8 mouse cellular contexts compared by ENCODE assay signal in the genomic region with DNA sequence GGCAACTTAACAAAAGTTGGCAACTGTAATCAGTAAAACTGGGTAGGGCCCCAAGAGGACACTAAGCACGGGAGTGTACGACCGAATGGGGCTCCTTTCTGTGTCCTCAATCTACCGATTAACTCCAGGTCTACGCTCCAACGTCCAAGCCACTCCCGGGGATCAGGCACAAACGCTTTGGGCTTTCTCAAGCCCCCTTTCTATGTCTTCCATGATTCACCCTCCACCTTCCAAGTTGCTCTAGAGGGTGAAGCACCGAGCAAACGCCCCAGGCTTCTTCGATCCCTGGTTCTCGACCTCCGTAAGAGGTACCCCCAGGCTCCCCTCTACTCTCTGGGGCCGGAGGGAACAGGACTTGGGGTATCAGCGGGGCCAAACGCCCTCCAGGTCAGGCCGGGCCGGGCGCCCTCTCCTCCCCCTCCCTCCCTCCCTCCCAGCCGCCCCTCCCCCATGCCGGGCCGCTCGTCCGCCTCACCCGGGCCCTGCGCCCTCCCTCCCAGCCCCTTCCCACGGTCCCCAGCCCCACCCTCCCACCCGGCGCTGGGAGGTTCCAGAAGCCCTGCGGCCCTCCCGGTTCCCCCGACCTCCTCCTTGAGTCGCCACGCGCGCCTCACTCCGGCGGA. TPM values are rescaled to one million over a fixed set of nuclear protein-coding genes. Genes with fewer than 3 reads are reported as not detected.
DNase-seq lines count a peak whose midpoint lies in the region; ATAC-seq and TF ChIP-seq lines count a peak whose summit lies in the region.

No protein-coding gene starts in this region.

- no peak for TF ChIP-seq POLR2A in kidney, adult 2 months (IDR thresholded peaks at IDR 0.05; ENCODE audit: low read depth, low read length)

- H3K4me3 ChIP-seq in kidney, adult 2 months (ENCODE audit: insufficient read depth, low read depth, low read length), result peak overlapping the region; percentile 72
- H3K4me3 ChIP-seq in G1E (ENCODE audit: low read depth, low read length), result peak overlapping the region; percentile 83
- peak overlapping the region; percentile 79 for H3K4me3 ChIP-seq in heart, embryonic 16.5 days (ENCODE audit: low read length)
- peak overlapping the region; percentile 76 for H3K4me3 ChIP-seq in limb, embryonic 15.5 days
- peak overlapping the region; percentile 76 for H3K4me3 ChIP-seq in midbrain, embryonic 16.5 days (ENCODE audit: low read depth, low read length)

- peaks cover 12% of the 10 kb centered on the region; the same call in 1 of the 2 replicates for H3K4me1 ChIP-seq in kidney, adult 2 months (ENCODE audit: control insufficient read depth, insufficient read depth, low read length)
- peaks cover 49% of the 10 kb centered on the region for H3K4me1 ChIP-seq in G1E (ENCODE audit: insufficient read depth, low read depth, low read length)
- peaks cover 20% of the 10 kb centered on the region for H3K4me1 ChIP-seq in heart, embryonic 16.5 days (ENCODE audit: control insufficient read depth, insufficient read depth, low read length)
- H3K4me1 ChIP-seq in limb, embryonic 15.5 days, result peaks cover 12% of the 10 kb centered on the region
- H3K4me1 ChIP-seq in midbrain, embryonic 16.5 days (ENCODE audit: control insufficient read depth, insufficient read depth, low read length), result peaks cover 21% of the 10 kb centered on the region

- H3K9ac ChIP-seq in heart, embryonic 16.5 days (ENCODE audit: low read length), result peak overlapping the region; percentile 89
- H3K9ac ChIP-seq in limb, embryonic 15.5 days, result peak overlapping the region; percentile 90
- peak overlapping the region; percentile 93 for H3K9ac ChIP-seq in midbrain, embryonic 16.5 days (ENCODE audit: low read depth, low read length)

- peak; percentile 25 for DNase-seq in kidney, adult 2 months
- DNase-seq in kidney, postnatal 14 days, result no peak
- DNase-seq in G1E (ENCODE audit: low spot score), result peak; percentile 58
- DNase-seq in embryo, embryonic 11 days, result peak; percentile 78

- H3K9me3 ChIP-seq in G1E (replicated peaks), result no peaks in the 10 kb centered on the region
- no peaks in the 10 kb centered on the region for H3K9me3 ChIP-seq in heart, embryonic 16.5 days (replicated peaks; ENCODE audit: control insufficient read depth, low read length)
- H3K9me3 ChIP-seq in limb, embryonic 15.5 days, result no peaks in the 10 kb centered on the region
- no peaks in the 10 kb centered on the region for H3K9me3 ChIP-seq in midbrain, embryonic 16.5 days (replicated peaks; ENCODE audit: control insufficient read depth, low read length, poor library complexity, severe bottlenecking)

- H3K27me3 ChIP-seq in kidney, adult 2 months (replicated peaks; ENCODE audit: control insufficient read depth, insufficient read depth, low read length), result no peaks in the 10 kb centered on the region
- H3K27me3 ChIP-seq in G1E (ENCODE audit: insufficient read depth, low read length), result no peaks in the 10 kb centered on the region
- H3K27me3 ChIP-seq in heart, embryonic 16.5 days (ENCODE audit: control insufficient read depth, insufficient read depth, low read length), result no peaks in the 10 kb centered on the region
- H3K27me3 ChIP-seq in limb, embryonic 15.5 days, result no peaks in the 10 kb centered on the region
- no peaks in the 10 kb centered on the region for H3K27me3 ChIP-seq in midbrain, embryonic 16.5 days (ENCODE audit: control insufficient read depth, insufficient read depth, low read depth, low read length)

- no peak for ATAC-seq in G1E (ENCODE audit: extremely low read depth, insufficient number of reproducible peaks, low FRiP score, poor library complexity, severe bottlenecking)
- ATAC-seq in heart, embryonic 16.5 days (replicated peaks; ENCODE audit: extremely low read depth, insufficient read depth, low FRiP score), result peak; percentile 74
- ATAC-seq in limb, embryonic 15.5 days (ENCODE audit: insufficient number of reproducible peaks, low FRiP score, low TSS enrichment, low read depth), result peak; percentile 82
- peak; percentile 41 for ATAC-seq in midbrain, embryonic 16.5 days
- no peak for ATAC-seq in CD4-positive, CD25-positive, alpha-beta regulatory T cell, adult 4 months

- no peaks in the 10 kb centered on the region; the same call in 1 of the 2 replicates for H3K36me3 ChIP-seq in kidney, adult 2 months (ENCODE audit: control insufficient read depth, insufficient read depth, low read length)
- peaks cover 19% of the 10 kb centered on the region for H3K36me3 ChIP-seq in G1E (replicated peaks)
- peaks cover 7% of the 10 kb centered on the region for H3K36me3 ChIP-seq in heart, embryonic 16.5 days (ENCODE audit: control insufficient read depth, insufficient read depth)
- peaks cover 8% of the 10 kb centered on the region for H3K36me3 ChIP-seq in limb, embryonic 15.5 days
- H3K36me3 ChIP-seq in midbrain, embryonic 16.5 days (ENCODE audit: control insufficient read depth, insufficient read depth, low read length), result 0 out of 2 replicates have a peak, but pooled peaks cover 2% of the 10 kb centered on the region

- under 1% methylated on average over 36 of the region's 38 CpGs for WGBS in kidney, adult 2 months
- under 1% methylated on average over 37 of the region's 38 CpGs for WGBS in heart, embryonic 16.5 days
- WGBS in limb, embryonic 15.5 days, result under 1% methylated on average over 32 of the region's 38 CpGs
- under 1% methylated on average over 27 of the region's 38 CpGs for WGBS in midbrain, embryonic 16.5 days

- no peak for TF ChIP-seq CTCF in kidney, adult 2 months (conservative IDR thresholded peaks at IDR 0.05; ENCODE audit: insufficient read depth, insufficient read length, low read depth, low read length)
- no peak for TF ChIP-seq CTCF in G1E (IDR thresholded peaks at IDR 0.05; ENCODE audit: low read depth, low read length)

- peak overlapping the region; percentile 65 for H3K27ac ChIP-seq in kidney, adult 2 months (ENCODE audit: insufficient read depth, low read depth, low read length)
- H3K27ac ChIP-seq in heart, embryonic 16.5 days (ENCODE audit: low read length), result peak overlapping the region; percentile 98
- H3K27ac ChIP-seq in limb, embryonic 15.5 days, result peak overlapping the region; percentile 99
- H3K27ac ChIP-seq in midbrain, embryonic 16.5 days (ENCODE audit: low read length), result peak overlapping the region; percentile 96

- peak overlapping the region; percentile 60 for H3K4me2 ChIP-seq in heart, embryonic 16.5 days (ENCODE audit: low read depth, low read length)
- peak overlapping the region; percentile 46 for H3K4me2 ChIP-seq in limb, embryonic 15.5 days
- peak overlapping the region; percentile 77 for H3K4me2 ChIP-seq in midbrain, embryonic 16.5 days (ENCODE audit: low read length)

RNA-seq across cellular contexts. Expression of gene Tfg, which starts 0.6 kb away (rescaled TPM):
- 85.0 and 94.9 TPM in 2 replicates for polyA plus RNA-seq in kidney, adult 2 months (2012; rRNA removed)
- 324 and 389 TPM in 2 replicates for total RNA-seq in G1E (2014; fragmentation: Nextera tagmentation)
- 103 and 112 TPM in 2 replicates for total RNA-seq in G1E (2017)
- 60.8 and 80.6 TPM in 2 replicates for polyA plus RNA-seq in G1E (2012)
- polyA plus RNA-seq in heart, embryonic 16.5 days (2015; fragmentation: Nextera tagmentation; extraction: Ambion mirVana), result 120 and 123 TPM in 2 replicates
- polyA plus RNA-seq in limb, embryonic 15.5 days (2015; fragmentation: Nextera tagmentation; extraction: Ambion mirVana), result 156 and 168 TPM in 2 replicates
- 163 and 170 TPM in 2 replicates for polyA plus RNA-seq in midbrain, embryonic 16.5 days (2015; fragmentation: Nextera tagmentation; extraction: Ambion mirVana)
- polyA plus RNA-seq in CD4-positive, CD25-positive, alpha-beta regulatory T cell, adult 4 months (2017; shearing (Covaris generic)), result 10 to 100 TPM; 60.7 to 63.2 TPM

Comparison
In these comparisons a context has a peak if more than half of its experiments do, and no peak if none do; other contexts are left out.
1. ATAC-seq: peak in heart, embryonic 16.5 days (single experiment), limb, embryonic 15.5 days (single experiment) and midbrain, embryonic 16.5 days (single experiment); none in G1E (single experiment) and CD4-positive, CD25-positive, alpha-beta regulatory T cell, adult 4 months (single experiment).
2. Peak in every context shown above with its lines, with median percentiles within 50 percentile points of each other: H3K27ac ChIP-seq, H3K4me3 ChIP-seq, H3K4me2 ChIP-seq and H3K9ac ChIP-seq.